Mouse (Mus musculus) cortical plate, adult 2 months (tissue): ENCODE measurements around the gene Dennd2a.

ENCODE experiments used
- CTCF ChIP-seq: fragments of 200-500 bp; IDR thresholded peaks from 2 replicates; pipeline ENCODE4 v1.5.1; 2011; ENCODE audit warnings: mild to moderate bottlenecking, control low read depth, low read length; ENCODE audit not compliant: insufficient read depth; ENCODE audit errors: extremely low read depth
- POLR2A ChIP-seq: fragments of 200-500 bp; IDR thresholded peaks from 2 replicates; pipeline ENCODE4 v1.6.1; 2011; ENCODE audit warnings: mild to moderate bottlenecking, low read length, control low read depth; ENCODE audit not compliant: insufficient read depth; ENCODE audit errors: extremely low read depth

- no peak for TF ChIP-seq POLR2A
- no peak for TF ChIP-seq CTCF
Observed at GRCm38 (mm10) chr6:39469427-39469826, 88.2 kb downstream of the Dennd2a start.
